Mouse (Mus musculus): ENCODE results near the gene Cacna2d2. TPM values are rescaled to one million over a fixed set of nuclear protein-coding genes. Genes with fewer than 3 reads are reported as not detected.

The Cacna2d2 gene
- polyA plus RNA-seq (2015; fragmentation: Nextera tagmentation; extraction: Ambion mirVana) = 0.15 and 0.21 TPM in 2 replicates

DNA sequence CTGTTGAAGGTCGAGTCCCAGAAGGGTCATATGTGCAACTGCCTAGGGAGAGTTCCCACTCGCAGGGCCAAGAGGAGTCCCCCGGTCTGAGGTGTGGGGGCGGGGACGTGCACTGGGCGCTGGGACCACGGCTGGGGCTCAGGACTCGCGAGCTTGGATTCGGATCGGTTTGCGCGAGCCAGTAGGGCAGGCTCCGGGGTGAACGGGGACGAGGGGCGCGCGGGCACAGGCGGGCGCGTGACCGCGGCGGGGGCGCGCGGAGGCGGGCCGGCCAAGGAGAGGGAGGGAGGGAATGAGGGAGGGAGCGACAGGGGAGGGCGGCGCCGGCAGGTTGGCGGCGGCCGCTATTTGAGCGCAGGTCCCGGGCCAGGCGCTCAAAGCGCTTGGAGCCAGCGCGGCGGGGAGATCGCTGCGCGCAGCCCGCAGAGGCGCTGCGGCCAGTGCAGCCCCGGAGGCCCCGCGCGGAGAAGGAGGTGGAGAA, at the start of gene Cacna2d2:
TSS of gene Cacna2d2 (plus strand) at position 122 of the 481 bp plus-strand sequence.

DNA sequence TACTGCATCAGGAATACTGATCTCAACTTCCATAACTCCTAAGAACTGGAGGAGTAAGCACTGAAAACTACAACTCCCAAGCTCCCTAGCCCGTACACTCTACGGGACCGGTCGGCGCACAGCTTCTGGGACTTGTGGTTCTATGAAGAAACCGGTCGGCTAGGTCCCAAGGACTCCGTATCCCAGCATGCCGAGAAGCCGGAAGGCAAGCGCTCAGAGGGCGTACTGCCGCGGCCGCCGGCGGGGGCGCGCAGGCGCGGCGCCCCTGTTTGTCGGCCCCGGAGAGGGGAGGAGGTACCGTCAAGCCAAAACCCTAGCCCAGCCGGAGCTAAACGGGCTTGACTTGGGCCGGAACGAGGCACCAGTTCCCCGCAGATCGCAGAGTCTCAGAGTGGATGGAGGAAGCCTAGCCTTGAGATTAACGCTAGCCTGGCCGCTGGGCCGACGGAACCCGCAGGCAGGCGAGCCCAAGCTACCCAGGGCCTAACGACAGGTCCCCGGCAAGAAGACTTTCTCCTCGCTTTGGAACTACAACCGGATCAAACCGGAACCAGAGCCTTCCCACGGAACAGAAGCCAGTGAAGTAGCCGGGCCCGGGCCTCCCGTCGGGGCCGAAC, 134.5 kb downstream of the Cacna2d2 start, which contains the start of gene Tmem115:
TSS of gene Tmem115 (plus strand) at position 155 of the 617 bp plus-strand sequence.

DNA sequence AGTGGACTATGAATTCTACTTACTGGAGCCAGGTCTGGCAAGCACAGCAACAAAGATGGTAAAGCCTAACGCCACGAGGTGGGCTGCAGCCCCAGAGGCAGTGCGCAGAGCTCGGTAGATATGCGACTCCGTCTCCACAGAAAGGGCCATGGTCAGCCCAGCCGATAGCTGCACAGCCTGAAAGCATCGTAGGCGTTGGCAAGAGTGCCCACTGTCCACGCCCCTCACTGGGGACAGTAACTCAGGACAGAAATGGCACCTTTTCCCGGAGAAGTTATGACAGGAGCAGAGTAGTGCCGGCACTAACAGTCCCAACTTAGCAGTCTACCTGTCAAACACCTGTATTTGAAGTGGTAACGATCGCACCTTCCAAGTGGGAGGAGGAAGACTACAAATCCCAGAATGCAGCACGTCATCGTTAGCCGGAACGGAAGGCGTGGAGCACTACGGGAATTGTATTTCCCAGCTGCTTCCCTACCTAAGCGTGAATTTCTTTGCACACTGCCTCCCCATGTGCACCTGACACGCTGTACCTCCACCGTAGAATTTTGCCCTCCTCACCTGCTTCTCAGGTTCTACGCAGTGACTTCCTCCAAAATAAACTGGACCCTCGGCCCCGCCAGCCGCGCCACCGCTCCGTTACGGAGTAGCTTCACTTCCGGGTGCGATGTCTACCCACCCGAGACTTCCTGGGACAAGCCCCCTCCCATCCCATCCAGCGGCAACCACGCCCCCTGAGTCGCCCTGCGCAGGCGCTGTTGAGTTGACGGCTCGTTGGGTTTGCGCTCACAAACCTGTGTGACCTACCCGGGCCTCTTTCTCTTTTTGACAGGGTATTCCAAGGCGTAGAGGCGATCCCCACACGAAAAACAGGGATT, 142.3 kb downstream of the Cacna2d2 start, which contains the start of the genes Cyb561d2 and Nprl2:
TSS of gene Cyb561d2 (minus strand) at position 720 of the 878 bp plus-strand sequence.
TSS of gene Nprl2 (plus strand) at position 753 of the 878 bp plus-strand sequence.

DNA sequence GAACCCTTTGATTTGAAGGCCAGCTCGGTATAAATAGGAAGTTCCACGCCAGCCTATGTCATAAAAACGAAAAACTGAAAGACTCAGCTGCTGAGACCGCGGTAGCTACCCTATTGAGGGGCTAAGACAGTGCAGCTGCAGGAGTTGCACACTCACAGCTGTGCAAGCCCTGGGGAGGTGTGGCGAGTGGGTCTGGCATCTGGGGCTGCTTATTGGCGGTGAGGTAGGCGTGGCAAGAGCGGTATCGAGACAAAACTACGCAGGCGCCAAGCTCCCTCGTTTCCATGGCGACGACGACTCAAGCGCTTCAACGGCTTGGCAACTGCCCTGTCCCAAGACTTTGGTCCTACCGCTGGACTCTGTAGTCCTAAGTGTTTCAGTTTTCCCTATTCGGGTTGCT, 147.6 kb downstream of the Cacna2d2 start, which contains the start of gene Zmynd10:
TSS of gene Zmynd10 (plus strand) at position 273 of the 400 bp plus-strand sequence.

DNA sequence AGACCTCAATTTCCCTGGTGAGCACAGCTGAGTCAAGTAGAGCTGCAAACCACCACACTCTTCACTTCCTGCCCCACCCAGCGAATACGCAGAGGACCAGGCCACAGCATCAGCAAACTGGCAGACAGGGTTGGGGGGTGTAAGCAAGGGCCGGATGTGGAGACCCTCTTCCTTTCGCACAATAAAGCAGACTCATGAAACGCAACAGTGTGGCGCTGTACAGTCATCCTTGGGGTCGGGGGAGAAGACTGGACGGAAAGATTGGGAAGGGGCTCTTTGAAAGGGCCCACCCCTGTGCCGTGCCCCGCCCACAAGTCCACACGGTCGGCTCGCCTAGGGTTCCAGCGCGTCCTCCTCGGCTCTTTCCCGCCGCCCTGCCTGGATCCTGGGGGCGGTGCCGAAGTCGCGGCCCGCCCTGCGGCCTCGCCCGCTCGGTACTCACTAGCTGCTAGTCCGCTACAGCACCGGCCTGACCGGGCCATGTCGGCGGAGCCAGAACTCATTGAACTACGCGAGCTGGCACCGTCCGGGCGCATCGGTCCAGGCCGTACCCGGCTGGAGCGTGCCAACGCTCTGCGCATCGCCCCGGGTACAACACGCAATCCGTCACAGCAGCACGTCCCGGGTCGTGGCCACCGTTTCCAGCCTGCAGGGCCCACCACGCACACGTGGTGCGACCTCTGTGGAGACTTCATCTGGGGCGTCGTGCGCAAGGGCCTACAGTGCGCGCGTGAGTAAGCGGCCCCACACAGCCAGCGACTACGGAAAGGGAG, 151.9 kb downstream of the Cacna2d2 start, which contains the start of gene Rassf1:
TSS of gene Rassf1 (plus strand) at position 439 of the 773 bp plus-strand sequence.

DNA sequence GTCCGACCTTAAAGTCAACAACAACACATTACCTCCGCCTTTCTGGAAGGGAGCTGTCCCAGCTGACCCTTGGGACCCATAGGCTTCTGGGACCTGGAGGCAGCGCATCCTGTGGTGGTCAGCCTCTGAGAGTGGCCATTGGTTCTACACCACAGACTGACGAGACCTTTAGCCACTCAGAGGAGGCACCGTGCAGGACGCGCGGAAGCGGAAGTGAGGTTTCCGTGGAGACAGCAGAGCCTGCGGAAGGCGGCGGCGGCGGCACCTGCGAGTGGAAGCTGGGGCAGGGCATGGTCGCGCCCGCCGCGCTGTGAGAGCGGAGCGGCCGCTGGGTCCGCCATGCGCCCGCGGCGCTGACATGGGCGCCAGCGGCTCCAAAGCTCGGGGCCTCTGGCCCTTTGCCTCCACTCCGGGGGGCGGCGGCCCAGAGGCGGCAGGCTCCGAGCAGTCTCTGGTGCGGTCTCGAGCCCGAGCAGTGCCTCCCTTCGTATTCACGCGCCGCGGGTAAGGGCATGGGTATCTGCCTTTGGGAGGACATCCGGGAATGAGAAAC, 163.7 kb downstream of the Cacna2d2 start, which contains the start of gene Tusc2:
TSS of gene Tusc2 (plus strand) at position 227 of the 553 bp plus-strand sequence.

DNA sequence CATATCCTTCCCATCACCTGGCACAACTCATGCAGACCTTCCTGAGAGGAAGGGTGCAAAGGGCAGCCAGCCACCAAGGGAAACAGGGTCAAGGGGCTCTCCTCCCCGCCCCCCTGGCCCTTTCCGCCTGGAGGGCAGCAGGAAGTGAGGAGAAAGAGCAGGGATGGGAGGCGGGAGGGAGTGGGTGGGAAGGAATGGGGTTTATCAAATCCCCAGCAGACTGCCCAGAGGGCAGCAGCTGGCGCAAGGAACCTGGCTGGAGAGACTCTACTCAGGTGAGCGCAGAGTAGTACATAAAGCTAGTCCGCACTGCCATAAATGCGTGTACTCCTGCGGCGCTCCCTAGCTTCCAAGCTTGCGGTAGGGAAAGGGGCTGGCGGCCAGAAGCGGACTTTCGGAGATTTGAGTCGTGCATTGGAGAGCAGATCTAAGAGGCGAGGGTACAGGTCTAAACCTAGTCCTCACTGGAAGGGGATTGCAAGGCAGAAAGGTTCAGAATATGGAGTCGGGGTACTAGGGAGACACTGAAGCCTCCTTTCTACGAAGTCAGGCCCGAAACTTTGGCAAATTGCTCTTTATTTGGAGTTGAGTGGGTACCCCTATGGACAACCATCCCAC, 168.4 kb downstream of the Cacna2d2 start, which contains the start of gene Hyal2:
TSS of gene Hyal2 (plus strand) at position 244 of the 618 bp plus-strand sequence.

DNA sequence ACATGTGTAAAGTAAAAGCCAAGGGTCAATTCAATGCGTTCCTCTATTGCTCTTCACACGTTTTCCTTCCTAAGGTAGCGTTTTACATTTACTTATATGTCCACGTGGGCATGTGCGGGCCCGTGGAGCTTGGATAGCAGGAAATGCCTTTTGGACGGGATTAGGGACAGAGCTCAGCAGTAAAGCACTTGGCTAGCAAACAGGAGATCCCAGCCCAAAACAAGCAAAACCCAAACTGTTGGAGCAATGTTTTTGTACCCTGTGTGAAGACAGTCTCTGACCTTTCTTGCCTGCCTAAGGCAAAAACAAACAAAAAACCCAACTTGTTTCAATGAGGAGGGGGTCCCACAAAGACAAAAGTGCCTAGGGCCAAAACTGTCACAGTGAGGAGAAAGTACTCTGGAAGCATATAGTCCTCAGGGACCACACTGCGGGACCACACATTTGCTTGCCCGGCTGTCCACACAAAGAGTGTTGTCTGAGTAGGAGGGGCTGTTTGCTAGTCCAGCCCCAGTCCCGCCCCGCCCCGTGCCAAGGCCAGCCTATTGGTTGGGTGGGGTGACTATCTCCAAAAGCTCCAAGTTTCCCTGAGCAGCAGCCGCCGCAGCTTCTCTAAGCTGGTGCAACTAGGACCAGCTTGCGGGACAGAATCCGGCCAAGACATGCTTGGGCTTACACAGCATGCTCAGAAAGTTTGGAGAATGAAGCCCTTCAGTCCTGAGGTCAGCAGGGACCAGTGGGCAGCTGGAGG, 177.1 kb downstream of the Cacna2d2 start, which contains the start of gene Hyal1:
TSS of gene Hyal1 (plus strand) at position 571 of the 751 bp plus-strand sequence.

DNA sequence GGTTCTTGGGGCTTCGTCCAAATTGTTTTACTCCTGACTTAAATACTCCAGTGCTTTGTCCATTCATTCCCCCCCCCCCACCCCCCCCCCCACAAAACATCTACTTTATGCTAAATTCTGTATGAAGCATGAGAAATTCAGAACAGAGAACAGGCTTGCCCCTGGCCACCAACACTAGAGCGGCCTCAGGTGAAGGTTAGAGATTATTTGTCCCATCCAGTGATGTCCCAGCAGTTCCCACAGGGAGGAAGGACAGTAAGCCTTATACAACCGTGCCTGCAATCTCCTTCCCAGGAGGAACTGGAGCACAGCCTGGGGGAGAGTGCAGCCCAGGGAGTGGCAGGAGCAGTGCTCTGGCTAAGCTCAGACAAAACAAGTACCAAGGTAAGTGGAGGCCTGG, 179.2 kb downstream of the Cacna2d2 start, which contains the start of gene Naa80:
TSS of gene Naa80 (plus strand) at position 301 of the 400 bp plus-strand sequence.

Other genes starting within 250 kb of the Cacna2d2 start
- 0.12 and 1.2 TPM in 2 replicates for gene Dock3, start 167.7 kb upstream of the Cacna2d2 start, polyA plus RNA-seq (2015; fragmentation: Nextera tagmentation; extraction: Ambion mirVana)
- 20.2 and 21.4 TPM in 2 replicates for gene Mapkapk3, start 109.7 kb upstream of the Cacna2d2 start, polyA plus RNA-seq (2015; fragmentation: Nextera tagmentation; extraction: Ambion mirVana)
- 29.9 and 30.3 TPM in 2 replicates for gene Cish, start 103.6 kb upstream of the Cacna2d2 start, polyA plus RNA-seq (2015; fragmentation: Nextera tagmentation; extraction: Ambion mirVana)
- gene Hemk1, start 61.3 kb upstream of the Cacna2d2 start, polyA plus RNA-seq (2015; fragmentation: Nextera tagmentation; extraction: Ambion mirVana) = 9.7 and 10.7 TPM in 2 replicates
- gene 6430571L13Rik, start 59.0 kb upstream of the Cacna2d2 start, polyA plus RNA-seq (2015; fragmentation: Nextera tagmentation; extraction: Ambion mirVana) = 12.1 and 13.0 TPM in 2 replicates
- gene Tmem115, start 134.3 kb downstream of the Cacna2d2 start, polyA plus RNA-seq (2015; fragmentation: Nextera tagmentation; extraction: Ambion mirVana) = 33.1 and 36.2 TPM in 2 replicates
- gene Cyb561d2, start 142.6 kb downstream of the Cacna2d2 start, polyA plus RNA-seq (2015; fragmentation: Nextera tagmentation; extraction: Ambion mirVana) = 8.3 and 10.3 TPM in 2 replicates
- 15.7 and 18.0 TPM in 2 replicates for gene Nprl2, start 142.6 kb downstream of the Cacna2d2 start, polyA plus RNA-seq (2015; fragmentation: Nextera tagmentation; extraction: Ambion mirVana)
- gene Zmynd10, start 147.7 kb downstream of the Cacna2d2 start, polyA plus RNA-seq (2015; fragmentation: Nextera tagmentation; extraction: Ambion mirVana) = 0.33 TPM in 1 of 2 replicates, not detected in the other
- 33.8 and 39.4 TPM in 2 replicates for gene Rassf1, start 151.9 kb downstream of the Cacna2d2 start, polyA plus RNA-seq (2015; fragmentation: Nextera tagmentation; extraction: Ambion mirVana)
- gene Tusc2, start 163.6 kb downstream of the Cacna2d2 start, polyA plus RNA-seq (2015; fragmentation: Nextera tagmentation; extraction: Ambion mirVana) = 34.6 and 34.7 TPM in 2 replicates
- gene Hyal2, start 168.3 kb downstream of the Cacna2d2 start, polyA plus RNA-seq (2015; fragmentation: Nextera tagmentation; extraction: Ambion mirVana) = 36.3 and 38.8 TPM in 2 replicates
- gene Hyal1, start 177.3 kb downstream of the Cacna2d2 start, polyA plus RNA-seq (2015; fragmentation: Nextera tagmentation; extraction: Ambion mirVana) = 4.3 and 5.2 TPM in 2 replicates
- 18.0 and 18.3 TPM in 2 replicates for gene Naa80, start 179.3 kb downstream of the Cacna2d2 start, polyA plus RNA-seq (2015; fragmentation: Nextera tagmentation; extraction: Ambion mirVana)
- gene Hyal3, start 181.2 kb downstream of the Cacna2d2 start, polyA plus RNA-seq (2015; fragmentation: Nextera tagmentation; extraction: Ambion mirVana) = 0.24 and 0.34 TPM in 2 replicates
- 32.7 and 34.9 TPM in 2 replicates for gene Ifrd2, start 188.0 kb downstream of the Cacna2d2 start, polyA plus RNA-seq (2015; fragmentation: Nextera tagmentation; extraction: Ambion mirVana)
- gene Sema3b, start 209.6 kb downstream of the Cacna2d2 start, polyA plus RNA-seq (2015; fragmentation: Nextera tagmentation; extraction: Ambion mirVana) = 24.9 and 27.5 TPM in 2 replicates
- 200 and 252 TPM in 2 replicates for gene Gnai2, start 235.8 kb downstream of the Cacna2d2 start, polyA plus RNA-seq (2015; fragmentation: Nextera tagmentation; extraction: Ambion mirVana)